Mouse (Mus musculus) adrenal gland, postnatal 25 days (tissue): ENCODE results near the gene Rex1bd. TPM values are rescaled to one million over a fixed set of nuclear protein-coding genes. Genes with fewer than 3 reads are reported as not detected.

Source experiments
- total RNA-seq: library from RNA; stranded (reverse); gene quantifications from 2 replicates; pipeline ENCODE4 v1.2.3, GENCODE M21; 2021

Rex1bd gene
- total RNA-seq, 1 experiment from 2014 or later = 158 TPM

Other genes starting within 250 kb of the Rex1bd start
- gene Homer3, start 223.9 kb downstream of the Rex1bd start, total RNA-seq = 20.2 and 23.0 TPM in 2 replicates
- gene Ddx49, start 204.3 kb downstream of the Rex1bd start, total RNA-seq = 50.1 and 64.7 TPM in 2 replicates
- 184 and 238 TPM in 2 replicates for gene Cope, start 204.2 kb downstream of the Rex1bd start, total RNA-seq
- gene Cers1, start 191.0 kb downstream of the Rex1bd start, total RNA-seq = 2.9 and 3.4 TPM in 2 replicates
- gene Gdf1, start 176.9 kb downstream of the Rex1bd start, total RNA-seq = 2.0 TPM in 1 of 2 replicates, not detected in the other
- gene Upf1, start 153.5 kb downstream of the Rex1bd start, total RNA-seq = 71.3 and 76.9 TPM in 2 replicates
- 0.27 TPM in 1 of 2 replicates, not detected in the other for gene Comp, start 133.2 kb downstream of the Rex1bd start, total RNA-seq
- gene Crtc1, start 67.2 kb downstream of the Rex1bd start, total RNA-seq = 23.9 and 28.8 TPM in 2 replicates
- gene Klhl26, start 29.8 kb downstream of the Rex1bd start, total RNA-seq = 22.3 and 24.9 TPM in 2 replicates
- gene Tmem59l, start 19.4 kb downstream of the Rex1bd start, total RNA-seq = 10.1 and 10.2 TPM in 2 replicates
- 0.18 TPM in 1 of 2 replicates, not detected in the other for gene Crlf1, start 13.6 kb downstream of the Rex1bd start, total RNA-seq
- 1,380 and 1,587 TPM in 2 replicates for gene Uba52, start 4.0 kb upstream of the Rex1bd start, total RNA-seq
- gene Fkbp8, start 21.0 kb upstream of the Rex1bd start, total RNA-seq = 361 and 404 TPM in 2 replicates
- gene Kxd1, start 21.2 kb upstream of the Rex1bd start, total RNA-seq = 68.9 and 85.4 TPM in 2 replicates
- 24.3 and 29.8 TPM in 2 replicates for gene Ell, start 32.7 kb upstream of the Rex1bd start, total RNA-seq
- gene Isyna1, start 87.6 kb upstream of the Rex1bd start, total RNA-seq = 89.7 and 101 TPM in 2 replicates
- 82.0 and 88.2 TPM in 2 replicates for gene Ssbp4, start 102.1 kb upstream of the Rex1bd start, total RNA-seq
- 1.0 and 2.2 TPM in 2 replicates for gene Lrrc25, start 109.4 kb upstream of the Rex1bd start, total RNA-seq
- 2.2 and 5.7 TPM in 2 replicates for gene Gdf15, start 125.7 kb upstream of the Rex1bd start, total RNA-seq
- 98.1 and 129 TPM in 2 replicates for gene Pgpep1, start 153.6 kb upstream of the Rex1bd start, total RNA-seq
- gene Lsm4, start 166.5 kb upstream of the Rex1bd start, total RNA-seq = 66.1 and 86.8 TPM in 2 replicates
- gene Jund, start 192.2 kb upstream of the Rex1bd start, total RNA-seq = 191 and 217 TPM in 2 replicates
- gene Iqcn, start 196.7 kb upstream of the Rex1bd start, total RNA-seq = 0.15 and 0.19 TPM in 2 replicates
- gene Gm3336, start 211.8 kb upstream of the Rex1bd start, total RNA-seq = not detected in 2 replicates
- gene Pde4c, start 217.0 kb upstream of the Rex1bd start, total RNA-seq = 0.55 and 1.3 TPM in 2 replicates
- 65.2 and 89.6 TPM in 2 replicates for gene Rab3a, start 247.9 kb upstream of the Rex1bd start, total RNA-seq